Mouse (Mus musculus): ENCODE measurements around the gene Acin1.
"Not testable (repeated sequence)": the region's sequence is repeated elsewhere in the genome, so short reads cannot be mapped to it uniquely, and the experiment has no call there.

Acin1 gene

GRCm38 (mm10) chr14:54642224-54642944, 44.3 kb downstream of the Acin1 start:
- DNase-seq (ENCODE audit: low spot score), result no peak

GRCm38 (mm10) chr14:54641305-54641969, 45.3 kb downstream of the Acin1 start, which contains the start of gene Cdh24:
TSS of gene Cdh24 (minus strand) at chr14:54641364.
- peak; percentile 81 for DNase-seq (ENCODE audit: low spot score)

DNA sequence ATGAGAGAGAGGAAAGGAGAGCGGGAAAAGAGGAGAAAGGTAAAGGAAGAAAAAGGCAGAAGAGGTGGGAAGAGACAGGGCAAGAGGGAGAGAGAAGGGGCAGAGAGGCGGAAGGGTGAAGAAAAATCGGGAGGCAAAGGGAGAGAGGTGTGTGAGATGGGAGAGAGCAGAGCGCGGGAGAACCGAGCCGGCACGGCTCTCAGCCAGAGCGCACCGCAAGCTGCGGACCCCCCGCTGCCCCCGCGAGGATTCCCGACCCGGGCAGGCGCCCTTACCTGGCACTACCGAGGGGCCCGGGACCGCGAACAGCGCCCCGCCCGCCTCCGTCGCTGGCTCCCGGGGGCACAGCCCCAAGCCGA, 45.8 kb downstream of the Acin1 start, which contains the start of gene Gm17606:
TSS of gene Gm17606 (plus strand) at position 7 of the 359 bp plus-strand sequence.
- no peak for DNase-seq (ENCODE audit: low spot score)

- DNase-seq (ENCODE audit: low spot score), result no peak
Observed at GRCm38 (mm10) chr14:54640121-54640520, 46.6 kb downstream of the Acin1 start.

- no peak for DNase-seq (ENCODE audit: low spot score)
Observed at GRCm38 (mm10) chr14:54638210-54638609, 48.5 kb downstream of the Acin1 start.

- no peak for DNase-seq (ENCODE audit: low spot score)
Observed at GRCm38 (mm10) chr14:54636954-54637353, 49.8 kb downstream of the Acin1 start.

- DNase-seq (ENCODE audit: low spot score), result no peak
Observed at GRCm38 (mm10) chr14:54634182-54634581, 52.5 kb downstream of the Acin1 start.

- DNase-seq (ENCODE audit: low spot score), result no peak
Observed at GRCm38 (mm10) chr14:54632252-54632651, 54.5 kb downstream of the Acin1 start.

DNA sequence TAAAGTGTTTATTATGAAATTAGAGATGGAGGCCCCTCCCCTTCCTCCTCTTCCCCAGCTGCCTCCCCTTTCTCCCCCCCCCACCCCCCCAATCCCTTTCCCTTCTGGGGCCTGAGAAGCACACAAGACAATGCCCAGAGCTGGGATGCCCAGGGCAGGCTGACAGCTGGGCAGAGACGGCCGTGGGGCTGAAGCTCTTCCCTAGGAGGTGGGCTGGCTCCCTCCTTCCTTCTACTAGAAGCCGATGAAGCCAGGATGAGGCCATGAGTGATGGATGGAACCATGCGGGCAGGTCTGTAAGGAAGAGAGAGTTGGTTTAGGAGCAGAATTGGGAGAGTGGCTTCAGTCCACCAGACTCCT, 55.5 kb downstream of the Acin1 start:
- no peak for DNase-seq (ENCODE audit: low spot score)

DNA sequence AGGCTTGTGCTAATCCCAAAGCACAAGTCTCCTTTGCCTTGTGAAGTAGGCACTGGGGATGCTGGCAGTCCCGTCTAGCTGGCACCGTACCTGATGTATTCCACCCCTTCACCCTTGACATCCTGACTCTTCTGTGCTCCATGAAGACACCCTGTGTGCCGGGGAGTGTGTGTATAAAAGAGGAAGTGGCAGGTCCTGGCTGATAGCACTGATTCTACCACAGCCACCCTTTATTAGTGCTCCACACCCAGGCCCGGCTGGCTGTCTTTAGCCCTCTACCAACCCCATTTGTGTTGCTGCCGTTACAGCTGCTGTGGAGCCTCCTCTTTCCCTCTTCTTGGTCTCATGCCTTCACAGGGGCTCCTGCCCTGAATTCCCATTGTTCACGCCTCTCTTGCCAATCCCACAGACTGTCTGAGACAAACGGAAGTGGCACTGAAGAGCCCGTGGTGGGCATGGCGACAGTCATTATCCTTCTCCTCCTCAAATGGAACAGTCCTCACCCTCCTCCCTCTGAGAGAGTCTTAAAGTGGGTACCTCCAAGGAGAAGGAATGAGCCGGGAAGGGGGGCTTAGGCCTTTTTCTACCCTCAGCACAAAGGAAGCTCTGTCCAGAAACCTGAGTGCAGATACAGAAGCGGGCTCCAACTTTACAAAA, 56.0 kb downstream of the Acin1 start:
- no peak for DNase-seq (ENCODE audit: low spot score)

DNA sequence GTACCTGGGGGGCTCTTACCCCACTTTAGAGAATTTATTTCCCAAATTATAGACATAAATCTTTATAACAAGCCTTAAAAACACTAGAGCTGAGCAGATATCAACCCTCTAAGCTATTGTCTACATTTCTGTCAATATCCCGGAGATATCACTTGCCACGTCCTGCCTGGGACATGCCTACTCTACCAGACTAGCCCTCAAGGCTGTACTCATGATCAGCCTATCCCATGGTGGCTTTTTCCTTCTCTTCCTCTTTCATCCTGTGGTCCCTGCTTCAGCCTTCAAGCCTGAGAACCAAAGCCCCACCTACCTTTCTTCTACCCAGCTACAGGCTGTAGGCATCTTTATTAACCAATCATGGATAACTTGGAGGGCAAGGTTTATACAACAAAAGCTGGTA, 56.9 kb downstream of the Acin1 start:
- no peak for DNase-seq (ENCODE audit: low spot score)

GRCm38 (mm10) chr14:54628103-54628502, 58.6 kb downstream of the Acin1 start:
- DNase-seq (ENCODE audit: low spot score), result no peak

DNA sequence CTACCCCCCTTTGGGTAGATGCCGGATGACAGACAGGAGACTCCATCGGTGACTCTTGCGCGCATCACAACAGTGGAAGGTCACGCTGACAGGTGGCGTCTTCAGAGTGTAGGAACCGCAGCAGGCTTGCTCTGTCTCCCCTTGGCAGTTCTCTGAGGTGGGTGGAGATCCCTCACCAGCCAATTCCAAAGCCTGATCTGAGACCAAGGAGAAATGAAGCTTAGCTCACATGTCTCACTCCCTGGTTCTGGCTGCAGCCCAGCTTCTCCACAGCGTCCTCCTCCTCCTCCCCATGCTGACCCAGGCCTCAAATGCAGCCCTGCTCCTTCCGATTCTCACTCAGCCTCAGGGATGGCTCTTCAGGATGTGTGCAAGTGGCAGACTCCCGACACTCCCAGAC, 61.8 kb downstream of the Acin1 start:
- no peak for DNase-seq (ENCODE audit: low spot score)

DNA sequence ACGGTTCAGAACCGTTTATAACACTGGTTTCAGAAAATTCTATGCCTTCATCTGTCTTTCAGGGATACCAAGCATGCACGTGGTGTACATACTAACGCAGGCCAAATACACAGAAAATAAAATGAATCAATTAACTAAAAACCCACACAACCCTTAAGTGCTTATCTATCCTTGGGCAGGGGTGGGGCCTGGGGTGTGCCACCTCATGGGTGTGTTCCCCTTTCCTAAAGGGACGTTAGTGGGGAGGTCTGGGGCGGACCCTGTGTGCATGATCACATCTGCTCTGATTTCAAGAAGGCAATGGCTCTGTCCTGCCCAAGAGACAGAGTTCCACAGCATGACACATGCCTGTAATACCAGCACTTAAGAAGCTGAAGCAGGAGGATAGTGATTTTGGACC, 63.4 kb downstream of the Acin1 start:
- no peak for DNase-seq (ENCODE audit: low spot score)

GRCm38 (mm10) chr14:54621133-54621532, 65.6 kb downstream of the Acin1 start, which contains the start of gene Psmb11:
TSS of gene Psmb11 (plus strand) at chr14:54621433.
- DNase-seq (ENCODE audit: low spot score), result no peak

GRCm38 (mm10) chr14:54617897-54618365, 68.8 kb downstream of the Acin1 start, which contains the start of gene Psmb5:
TSS of gene Psmb5 (minus strand) at chr14:54618022.
- DNase-seq (ENCODE audit: low spot score), result peak; percentile 90

GRCm38 (mm10) chr14:54617152-54617896, 69.4 kb downstream of the Acin1 start:
- no peak for DNase-seq (ENCODE audit: low spot score)

DNA sequence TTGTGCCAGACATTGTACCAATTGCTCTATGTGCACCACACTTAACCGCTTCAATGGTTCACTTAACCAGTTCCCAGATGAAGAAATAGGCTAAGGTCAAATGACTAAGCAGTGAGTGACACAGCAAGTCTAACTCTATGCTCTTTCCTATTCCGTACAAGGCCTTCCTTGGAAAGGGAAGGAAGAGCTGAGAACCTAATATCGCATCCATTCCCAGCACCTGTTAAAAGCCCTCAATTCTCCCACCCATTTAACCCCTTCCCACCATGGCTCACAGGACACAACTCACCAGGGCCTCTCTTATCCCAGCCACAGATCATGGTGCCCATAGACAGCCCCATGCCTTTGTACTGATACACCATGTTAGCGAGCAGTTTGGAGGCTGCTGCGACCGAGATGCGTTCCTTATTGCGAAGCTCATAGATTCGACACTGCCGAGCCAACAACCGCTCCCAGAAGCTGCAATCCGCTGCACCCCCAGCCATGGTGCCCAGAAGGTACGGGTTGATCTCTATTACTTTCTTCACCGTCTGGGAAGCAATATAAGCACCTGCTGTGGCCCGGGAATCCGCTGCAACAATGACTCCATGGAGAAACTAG, 70.4 kb downstream of the Acin1 start:
- DNase-seq (ENCODE audit: low spot score), result no peak

DNA sequence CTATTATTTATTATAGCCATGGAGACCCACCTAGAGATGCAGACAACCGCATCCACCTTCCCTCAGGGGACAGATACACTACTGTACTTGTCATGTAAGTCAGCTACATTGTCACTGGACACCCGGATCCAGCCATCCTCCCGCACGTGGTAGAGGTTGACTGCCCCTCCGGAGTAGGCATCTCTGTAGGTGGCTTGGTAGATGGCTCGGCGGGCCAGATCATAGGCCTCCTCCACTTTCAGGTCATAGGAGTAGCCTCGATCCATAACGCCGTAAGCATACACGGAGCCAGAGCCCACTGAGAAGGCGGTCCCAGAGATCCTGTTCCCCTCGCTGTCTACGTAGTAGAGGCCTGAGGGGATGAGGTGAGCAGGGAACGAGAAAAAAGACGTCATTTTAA, 72.6 kb downstream of the Acin1 start:
- not testable (repeated sequence) for DNase-seq (ENCODE audit: low spot score)

DNA sequence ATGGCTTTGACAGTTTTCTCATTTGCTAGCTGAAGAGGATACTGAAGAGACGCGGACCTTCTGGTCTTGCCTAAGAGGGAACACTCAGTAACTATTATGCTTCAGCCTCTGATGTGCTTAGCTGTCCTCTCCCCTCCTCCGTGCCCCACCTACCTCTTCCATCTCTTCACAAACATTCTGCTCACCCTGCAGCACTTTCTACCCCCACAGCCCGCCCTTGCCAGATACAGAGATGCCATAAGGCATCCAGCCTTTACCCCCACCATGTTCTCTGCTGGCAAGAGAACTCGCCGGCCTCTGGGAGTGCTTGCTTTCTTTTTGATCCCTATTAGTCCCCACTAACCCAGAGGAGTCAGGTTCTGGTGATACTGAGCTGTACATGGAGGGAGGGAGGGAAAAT, 76.1 kb downstream of the Acin1 start:
- DNase-seq (ENCODE audit: low spot score), result peak; percentile 48

DNA sequence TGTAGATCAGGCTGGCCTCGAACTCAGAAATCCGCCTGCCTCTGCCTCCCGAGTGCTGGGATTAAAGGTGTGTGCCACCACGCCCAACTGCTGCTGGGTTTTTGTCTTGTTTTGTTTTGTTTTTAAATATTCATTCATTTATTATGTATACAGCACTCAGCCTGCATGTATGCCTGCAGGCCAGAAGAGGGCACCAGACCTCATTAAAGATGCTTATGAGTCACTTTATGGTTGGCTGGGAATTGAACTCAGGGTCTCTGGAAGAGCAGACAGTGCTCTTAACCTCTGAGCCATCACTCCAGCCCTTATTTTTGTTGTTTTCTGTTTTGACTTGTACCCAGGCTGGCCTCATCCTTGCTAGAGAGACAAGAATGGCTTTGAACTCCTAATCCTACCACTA, 76.8 kb downstream of the Acin1 start:
- no peak for DNase-seq (ENCODE audit: low spot score)

DNA sequence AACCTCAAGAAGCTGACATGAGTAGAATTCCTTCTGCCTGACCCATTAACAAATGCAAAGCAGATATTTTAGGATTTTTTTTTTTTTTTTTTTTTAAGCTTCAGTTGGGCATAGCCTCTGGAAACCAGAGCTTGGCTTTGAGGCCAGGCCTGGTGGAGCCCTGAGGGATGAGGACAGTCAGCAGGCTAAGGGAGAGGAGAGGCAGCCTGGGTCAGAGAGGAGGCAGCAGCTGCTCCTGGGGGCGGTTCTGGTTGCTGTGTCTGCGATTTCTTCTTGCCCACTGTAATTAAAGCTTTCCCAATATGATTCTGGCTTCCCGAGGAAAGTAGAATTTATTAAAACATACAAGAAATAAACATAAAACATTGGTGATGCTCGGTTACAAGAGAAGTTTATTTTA, 77.5 kb downstream of the Acin1 start:
- DNase-seq (ENCODE audit: low spot score), result no peak
